Mouse (Mus musculus) CD4-positive, CD25-positive, alpha-beta regulatory T cell, adult 4 months (primary cell): Measurements from ENCODE around the gene Nemp1. TPM values are rescaled to one million over a fixed set of nuclear protein-coding genes. Genes with fewer than 3 reads are reported as not detected.

Experiments used
- ATAC-seq: one replicate; pipeline ENCODE4 v1.8.0; 2017
- polyA plus RNA-seq, 2 experiments: library from polyadenylated mRNA; unstranded; fragments of 100-300 nt; shearing (Covaris generic); gene quantifications; one replicate each; pipeline ENCODE4 v1.2.1; 2017

The Nemp1 gene
- polyA plus RNA-seq, 2 experiments from 2014 or later, result 2.5 to 4.0 TPM

- ATAC-seq, result peak; percentile 36
These were observed 8.3 kb downstream of the Nemp1 start for GRCm38 (mm10) chr10:127674794-127675522.

- no peak for ATAC-seq
These were observed 9.2 kb downstream of the Nemp1 start for GRCm38 (mm10) chr10:127675859-127676398.

- peak; percentile 88 for ATAC-seq
These were observed 10.2 kb downstream of the Nemp1 start for GRCm38 (mm10) chr10:127676691-127677548.

GRCm38 (mm10) chr10:127677591-127678336 is 11.1 kb downstream of the Nemp1 start:
- ATAC-seq, result peak; percentile 31

- no peak for ATAC-seq
These were observed 12.5 kb downstream of the Nemp1 start for GRCm38 (mm10) chr10:127679208-127679607.

- no peak for ATAC-seq
These were observed 13.2 kb downstream of the Nemp1 start for GRCm38 (mm10) chr10:127679881-127680280.

- no peak for ATAC-seq
These were observed 16.2 kb downstream of the Nemp1 start for GRCm38 (mm10) chr10:127682886-127683285.

- ATAC-seq, result no peak
These were observed 24.4 kb downstream of the Nemp1 start for GRCm38 (mm10) chr10:127691053-127691452.

- ATAC-seq, result peak; percentile 29
These were observed 27.9 kb downstream of the Nemp1 start for GRCm38 (mm10) chr10:127694636-127695035.

GRCm38 (mm10) chr10:127695775-127696174 is 29.1 kb downstream of the Nemp1 start:
- no peak for ATAC-seq

GRCm38 (mm10) chr10:127698966-127699365 is 32.3 kb downstream of the Nemp1 start:
- no peak for ATAC-seq

GRCm38 (mm10) chr10:127703299-127703698 is 36.6 kb downstream of the Nemp1 start:
- ATAC-seq, result no peak

GRCm38 (mm10) chr10:127704293-127704692 is 37.6 kb downstream of the Nemp1 start:
- ATAC-seq, result no peak

- ATAC-seq, result no peak
These were observed 38.1 kb downstream of the Nemp1 start, which contains the start of gene Myo1a for GRCm38 (mm10) chr10:127704766-127705220. Myo1a (plus strand) TSS chr10:127705170.

- ATAC-seq, result no peak
These were observed 39.1 kb downstream of the Nemp1 start for GRCm38 (mm10) chr10:127705783-127706182.

GRCm38 (mm10) chr10:127707721-127708120 is 41.0 kb downstream of the Nemp1 start:
- ATAC-seq, result no peak

GRCm38 (mm10) chr10:127708850-127709370 is 42.2 kb downstream of the Nemp1 start:
- ATAC-seq, result no peak

GRCm38 (mm10) chr10:127710331-127710730 is 43.6 kb downstream of the Nemp1 start:
- no peak for ATAC-seq

GRCm38 (mm10) chr10:127712736-127713135 is 46.0 kb downstream of the Nemp1 start:
- no peak for ATAC-seq

GRCm38 (mm10) chr10:127721671-127722418 is 55.1 kb downstream of the Nemp1 start:
- no peak for ATAC-seq

- no peak for ATAC-seq
These were observed 57.5 kb downstream of the Nemp1 start, which contains the start of gene Tac2 for GRCm38 (mm10) chr10:127724178-127724577. Tac2 (plus strand) TSS chr10:127724478.
